8 mouse cellular contexts compared by ENCODE assay signal in genomic region chr19:45075323-45076035, GRCm38 (mm10). TPM values are rescaled to one million over a fixed set of nuclear protein-coding genes. Genes with fewer than 3 reads are reported as not detected.
A peak's percentile ranks its signal among the peaks of the same experiment; 100 is the strongest.
DNase-seq lines count a peak whose midpoint lies in the region; ATAC-seq and TF ChIP-seq lines count a peak whose summit lies in the region.

No protein-coding gene starts in this region.

- under 1% methylated on average over 32 of the region's 32 CpGs for WGBS in forebrain, embryonic 14.5 days
- 2% methylated on average over 32 of the region's 32 CpGs for WGBS in intestine, postnatal 0 days
- WGBS in midbrain, postnatal 0 days: under 1% methylated on average over 32 of the region's 32 CpGs

- no peaks in the 10 kb centered on the region for H3K36me3 ChIP-seq in G1E (replicated peaks)
- no peaks in the 10 kb centered on the region for H3K36me3 ChIP-seq in forebrain, embryonic 14.5 days (ENCODE audit: control insufficient read depth, insufficient read depth, low read length)
- H3K36me3 ChIP-seq in intestine, postnatal 0 days (ENCODE audit: control insufficient read depth, insufficient read depth): no peaks in the 10 kb centered on the region
- H3K36me3 ChIP-seq in midbrain, postnatal 0 days (ENCODE audit: insufficient read depth, low read length): no peaks in the 10 kb centered on the region

- peaks cover 88% of the 10 kb centered on the region for H3K4me1 ChIP-seq in G1E (ENCODE audit: insufficient read depth, low read depth, low read length)
- peaks cover 22% of the 10 kb centered on the region for H3K4me1 ChIP-seq in forebrain, embryonic 14.5 days (ENCODE audit: control insufficient read depth, insufficient read depth, low read length)
- H3K4me1 ChIP-seq in intestine, postnatal 0 days (replicated peaks; ENCODE audit: control insufficient read depth, insufficient read depth, low read length): peaks cover 4% of the 10 kb centered on the region; the same call in 1 of the 2 replicates
- H3K4me1 ChIP-seq in midbrain, postnatal 0 days (ENCODE audit: insufficient read depth, low read length): 0 out of 2 replicates have a peak, but pooled peaks cover 1% of the 10 kb centered on the region

- no peak for TF ChIP-seq CTCF in G1E (IDR thresholded peaks at IDR 0.05; ENCODE audit: low read depth, low read length)
- TF ChIP-seq CTCF in intestine, postnatal 0 days (IDR thresholded peaks at IDR 0.05; ENCODE audit: low read depth): peak; percentile 40
- TF ChIP-seq CTCF in midbrain, postnatal 0 days (IDR thresholded peaks at IDR 0.05): peak; percentile 29; the same call in 1 of the 2 replicates

- peak overlapping the region; percentile 75 for H3K4me3 ChIP-seq in G1E (ENCODE audit: low read depth, low read length)
- peak overlapping the region; percentile 49 for H3K4me3 ChIP-seq in forebrain, embryonic 14.5 days (ENCODE audit: low read depth, low read length)
- H3K4me3 ChIP-seq in intestine, postnatal 0 days (ENCODE audit: low read depth, low read length): peak overlapping the region; percentile 47
- peak overlapping the region; percentile 68 for H3K4me3 ChIP-seq in midbrain, postnatal 0 days (ENCODE audit: low read depth, low read length)

- peak overlapping the region; percentile 60 for H3K9ac ChIP-seq in forebrain, embryonic 14.5 days (ENCODE audit: low read length)
- H3K9ac ChIP-seq in intestine, postnatal 0 days (ENCODE audit: low read depth, low read length): peak overlapping the region; percentile 61
- peak overlapping the region; percentile 91 for H3K9ac ChIP-seq in midbrain, postnatal 0 days (replicated peaks; ENCODE audit: low read length, poor library complexity, severe bottlenecking)

- H3K9me3 ChIP-seq in G1E (replicated peaks): 0 out of 2 replicates have a peak, but pooled peaks cover 2% of the 10 kb centered on the region
- no peaks in the 10 kb centered on the region for H3K9me3 ChIP-seq in forebrain, embryonic 14.5 days (replicated peaks; ENCODE audit: control insufficient read depth, low read length)
- no peaks in the 10 kb centered on the region for H3K9me3 ChIP-seq in intestine, postnatal 0 days (ENCODE audit: control insufficient read depth)
- no peaks in the 10 kb centered on the region for H3K9me3 ChIP-seq in midbrain, postnatal 0 days (ENCODE audit: low read length)

- ATAC-seq in G1E (ENCODE audit: extremely low read depth, insufficient number of reproducible peaks, low FRiP score, poor library complexity, severe bottlenecking): no peak
- ATAC-seq in forebrain, embryonic 14.5 days: peak; percentile 47; the same call in 1 of the 2 replicates
- ATAC-seq in intestine, postnatal 0 days: peak; percentile 41
- ATAC-seq in midbrain, postnatal 0 days (ENCODE audit: low FRiP score): peak; percentile 33; the same call in 1 of the 2 replicates

- peak overlapping the region; percentile 89 for H3K4me2 ChIP-seq in forebrain, embryonic 14.5 days (ENCODE audit: low read length)
- H3K4me2 ChIP-seq in intestine, postnatal 0 days (replicated peaks; ENCODE audit: low read depth): peak overlapping the region; percentile 92
- H3K4me2 ChIP-seq in midbrain, postnatal 0 days (ENCODE audit: low read depth, low read length, poor library complexity, severe bottlenecking): peak overlapping the region; percentile 98

- H3K27me3 ChIP-seq in G1E (ENCODE audit: insufficient read depth, low read length): peaks cover 27% of the 10 kb centered on the region
- peaks cover 54% of the 10 kb centered on the region for H3K27me3 ChIP-seq in forebrain, embryonic 14.5 days (replicated peaks; ENCODE audit: control insufficient read depth, insufficient read depth, low read length)
- H3K27me3 ChIP-seq in intestine, postnatal 0 days (replicated peaks; ENCODE audit: control insufficient read depth, insufficient read depth, low read length): peaks cover 39% of the 10 kb centered on the region
- H3K27me3 ChIP-seq in midbrain, postnatal 0 days (ENCODE audit: insufficient read depth, low read length): peaks cover 44% of the 10 kb centered on the region

- peak; percentile 8 for DNase-seq in kidney, adult 18-20 months
- DNase-seq in kidney, postnatal 36 days: no peak
- peak; percentile 45 for DNase-seq in G1E (ENCODE audit: low spot score)
- no peak for DNase-seq in forebrain, embryonic 14.5 days (ENCODE audit: low spot score)
- no peak for DNase-seq in midbrain, postnatal 0 days (ENCODE audit: low spot score)
- DNase-seq in frontal cortex, postnatal 14 days (ENCODE audit: low spot score in 2 of 2): no peak
- no peak for DNase-seq in retina, embryonic 14.5 days (ENCODE audit: low spot score)

- H3K27ac ChIP-seq in forebrain, embryonic 14.5 days (ENCODE audit: low read depth, low read length): no peak overlapping the region
- peak overlapping the region; percentile 90; the same call in 1 of the 2 replicates for H3K27ac ChIP-seq in intestine, postnatal 0 days (ENCODE audit: low read depth, low read length)
- peak overlapping the region; percentile 96 for H3K27ac ChIP-seq in midbrain, postnatal 0 days (ENCODE audit: low read depth, low read length)

RNA-seq across cellular contexts. Expression of gene Kazald1, which starts 0.4 kb away (rescaled TPM):
- total RNA-seq in G1E (2014; fragmentation: Nextera tagmentation): 0.60 TPM in 1 of 2 replicates, not detected in the other
- 0.35 and 0.49 TPM in 2 replicates for total RNA-seq in G1E (2017)
- polyA plus RNA-seq in G1E (2012): 0.39 and 0.41 TPM in 2 replicates
- polyA plus RNA-seq in forebrain, embryonic 14.5 days (2014; fragmentation: Nextera tagmentation; extraction: Ambion mirVana): 1.1 TPM in 2 replicates
- 1.2 and 2.1 TPM in 2 replicates for polyA plus RNA-seq in intestine, postnatal 0 days (2015; fragmentation: Nextera tagmentation; extraction: Ambion mirVana)
- 0.94 and 2.2 TPM in 2 replicates for total RNA-seq in midbrain, postnatal 0 days (2014; rRNA removed)
- polyA plus RNA-seq in midbrain, postnatal 0 days (2015; fragmentation: Nextera tagmentation; extraction: Ambion mirVana): 2.2 and 2.3 TPM in 2 replicates

RNA-seq across cellular contexts. Expression of gene Sfxn3, which starts 28.2 kb away (rescaled TPM):
- total RNA-seq in G1E (2014; fragmentation: Nextera tagmentation): 26.1 and 34.6 TPM in 2 replicates
- total RNA-seq in G1E (2017): 7.4 TPM in 2 replicates
- polyA plus RNA-seq in G1E (2012): 4.4 and 6.7 TPM in 2 replicates
- 54.2 and 56.5 TPM in 2 replicates for polyA plus RNA-seq in forebrain, embryonic 14.5 days (2014; fragmentation: Nextera tagmentation; extraction: Ambion mirVana)
- 15.1 and 17.5 TPM in 2 replicates for polyA plus RNA-seq in intestine, postnatal 0 days (2015; fragmentation: Nextera tagmentation; extraction: Ambion mirVana)
- 72.2 and 85.8 TPM in 2 replicates for total RNA-seq in midbrain, postnatal 0 days (2014; rRNA removed)
- polyA plus RNA-seq in midbrain, postnatal 0 days (2015; fragmentation: Nextera tagmentation; extraction: Ambion mirVana): 101 and 102 TPM in 2 replicates

RNA-seq across cellular contexts. Expression of gene Pdzd7, which starts 30.0 kb away (rescaled TPM):
- total RNA-seq in G1E (2014; fragmentation: Nextera tagmentation) (not detected in 2 replicates), G1E (2017) (0.05 TPM in 1 of 2 replicates, not detected in the other)
- polyA plus RNA-seq in G1E (2012): 0.02 and 0.04 TPM in 2 replicates
- polyA plus RNA-seq in forebrain, embryonic 14.5 days (2014; fragmentation: Nextera tagmentation; extraction: Ambion mirVana): 1.1 and 1.8 TPM in 2 replicates
- polyA plus RNA-seq in intestine, postnatal 0 days (2015; fragmentation: Nextera tagmentation; extraction: Ambion mirVana): 0.22 and 0.37 TPM in 2 replicates
- total RNA-seq in midbrain, postnatal 0 days (2014; rRNA removed): 5.9 and 7.2 TPM in 2 replicates
- 2.9 and 3.4 TPM in 2 replicates for polyA plus RNA-seq in midbrain, postnatal 0 days (2015; fragmentation: Nextera tagmentation; extraction: Ambion mirVana)

Comparison
In these comparisons a context has a peak if more than half of its experiments do, and no peak if none do; other contexts are left out.
1. DNase-seq: peak in kidney, adult 18-20 months (single experiment) and G1E (single experiment); none in kidney, postnatal 36 days (0 of 2), forebrain, embryonic 14.5 days (single experiment), midbrain, postnatal 0 days (single experiment), frontal cortex, postnatal 14 days (0 of 2) and retina, embryonic 14.5 days (single experiment).
2. Peak in every context shown above with its lines, with median percentiles within 50 percentile points of each other: H3K4me3 ChIP-seq, H3K4me2 ChIP-seq and H3K9ac ChIP-seq.